Mouse (Mus musculus) MEL (cell line): ENCODE results near the gene Ak5. TPM values are rescaled to one million over a fixed set of nuclear protein-coding genes. Genes with fewer than 3 reads are reported as not detected.

Source experiments
- DNase-seq: peaks from one replicate; pipeline ENCODE4 v3.0.0; 2011; ENCODE audit warnings: low read depth, low spot score
- H3K27ac ChIP-seq: 2 replicates; pipeline ENCODE4 v1.5.1; 2012; ENCODE audit warnings: low read depth, mild to moderate bottlenecking, control low read depth, low read length, moderate library complexity; ENCODE audit not compliant: control insufficient read depth
- H3K27me3 ChIP-seq, 2 experiments: fragments of 150-350 bp in 1 of 2; sonication (generic) in 1 of 2; 2 replicates each; pipeline ENCODE4 v1.6.1; 2012; ENCODE audit warnings: low read length in 2 of 2, mild to moderate bottlenecking in 2 of 2, improper control_type of control experiment in 1 of 2, moderate library complexity in 1 of 2; ENCODE audit not compliant: insufficient read depth in 2 of 2, control insufficient read depth in 1 of 2
- H3K36me3 ChIP-seq, 2 experiments: 2 replicates each; pipeline ENCODE4 v1.6.1; 2012 to 2014; ENCODE audit warnings: low read length in 2 of 2, improper control_type of control experiment in 1 of 2, inconsistent platforms in 1 of 2, mild to moderate bottlenecking in 1 of 2; ENCODE audit not compliant: insufficient read depth in 2 of 2, control insufficient read depth in 1 of 2
- H3K4me1 ChIP-seq, 2 experiments: fragments of 150-350 bp in 1 of 2; sonication (generic) in 1 of 2; 2 replicates each; pipeline ENCODE4 v1.6.1; 2012; ENCODE audit warnings: low read length in 2 of 2, improper control_type of control experiment in 1 of 2, mild to moderate bottlenecking in 1 of 2; ENCODE audit not compliant: insufficient read depth in 2 of 2, control insufficient read depth in 1 of 2
- H3K4me3 ChIP-seq, 2 experiments: fragments of 150-350 bp in 1 of 2; sonication (generic) in 1 of 2; 2 replicates each; pipeline ENCODE4 v1.5.1; 2012; ENCODE audit warnings: low read depth in 2 of 2, low read length in 2 of 2, mild to moderate bottlenecking in 2 of 2, moderate library complexity in 2 of 2, control low read depth in 1 of 2, improper control_type of control experiment in 1 of 2; ENCODE audit not compliant: control insufficient read depth in 1 of 2, insufficient read depth in 1 of 2
- H3K79me2 ChIP-seq: 2 replicates; pipeline ENCODE4 v1.6.1; 2012; ENCODE audit warnings: mild to moderate bottlenecking, low read length, moderate library complexity; ENCODE audit not compliant: control insufficient read depth, poor library complexity, insufficient read depth
- H3K9ac ChIP-seq: 2 replicates; pipeline ENCODE4 v1.6.1; 2012; ENCODE audit warnings: low read depth, mild to moderate bottlenecking, control low read depth, low read length, moderate library complexity; ENCODE audit not compliant: control insufficient read depth, poor library complexity, severe bottlenecking
- H3K9me3 ChIP-seq: fragments of 150-350 bp; sonication (generic); replicated peaks from 2 replicates; pipeline ENCODE4 v1.6.1; 2012; ENCODE audit warnings: mild to moderate bottlenecking, low read length, improper control_type of control experiment, moderate library complexity; ENCODE audit not compliant: insufficient read depth
- BHLHE40 ChIP-seq: IDR thresholded peaks from 2 replicates; pipeline ENCODE4 v1.6.1; 2012; ENCODE audit warnings: low read depth, mild to moderate bottlenecking, inconsistent platforms, low read length, improper control_type of control experiment, borderline replicate concordance
- CHD1 ChIP-seq: IDR thresholded peaks from 2 replicates; pipeline ENCODE4 v1.6.1; 2012; ENCODE audit warnings: low read depth, mild to moderate bottlenecking, inconsistent platforms, low read length, improper control_type of control experiment
- CTCF ChIP-seq, 3 experiments: IDR thresholded peaks in 2 of 3; conservative IDR thresholded peaks in 1 of 3; 2 replicates each; pipeline ENCODE4 v1.5.1; 2011 to 2012; ENCODE audit warnings: low read length in 3 of 3, low read depth in 2 of 3, mild to moderate bottlenecking in 2 of 3, improper control_type of control experiment in 1 of 3, inconsistent platforms in 1 of 3, mixed read lengths in 1 of 3, moderate library complexity in 1 of 3; ENCODE audit not compliant: control insufficient read depth in 1 of 3, insufficient read depth in 1 of 3, poor library complexity in 1 of 3, severe bottlenecking in 1 of 3
- E2F4 ChIP-seq: IDR thresholded peaks from 2 replicates; pipeline ENCODE4 v1.6.1; 2011; ENCODE audit warnings: low read depth, low read length, improper control_type of control experiment, borderline replicate concordance
- EP300 ChIP-seq, 2 experiments: IDR thresholded peaks; 2 replicates each; pipeline ENCODE4 v1.6.1; 2011; ENCODE audit warnings: improper control_type of control experiment in 2 of 2, low read length in 2 of 2, low read depth in 1 of 2, mild to moderate bottlenecking in 1 of 2
- GATA1 ChIP-seq: IDR thresholded peaks from 2 replicates; pipeline ENCODE4 v1.6.1; 2011; ENCODE audit warnings: low read depth, low read length, improper control_type of control experiment
- HCFC1 ChIP-seq: IDR thresholded peaks from 2 replicates; pipeline ENCODE4 v1.6.1; 2012; ENCODE audit warnings: low read depth, mild to moderate bottlenecking, inconsistent platforms, low read length, improper control_type of control experiment, moderate library complexity
- JUND ChIP-seq: IDR thresholded peaks from 2 replicates; pipeline ENCODE4 v1.6.1; 2011; ENCODE audit warnings: low read depth, mild to moderate bottlenecking, improper control_type of control experiment, low read length
- KAT2A ChIP-seq: conservative IDR thresholded peaks from 2 replicates; pipeline ENCODE4 v1.6.1; 2012; ENCODE audit warnings: low read depth, low read length, improper control_type of control experiment, inconsistent platforms
- MAFK ChIP-seq: IDR thresholded peaks from 2 replicates; pipeline ENCODE4 v1.6.1; 2011; ENCODE audit warnings: low read depth, mild to moderate bottlenecking, low read length, improper control_type of control experiment, borderline replicate concordance
- MAX ChIP-seq: IDR thresholded peaks from 2 replicates; pipeline ENCODE4 v1.6.1; 2011; ENCODE audit warnings: low read length, improper control_type of control experiment
- MXI1 ChIP-seq: IDR thresholded peaks from 2 replicates; pipeline ENCODE4 v1.6.1; 2011; ENCODE audit warnings: mild to moderate bottlenecking, low read depth, low read length, improper control_type of control experiment
- MYB ChIP-seq: IDR thresholded peaks from 2 replicates; pipeline ENCODE4 v1.6.1; 2011; ENCODE audit warnings: mild to moderate bottlenecking, low read depth, low read length, improper control_type of control experiment
- MYC ChIP-seq: IDR thresholded peaks from 2 replicates; pipeline ENCODE4 v1.6.1; 2011; ENCODE audit warnings: low read depth, mild to moderate bottlenecking, low read length, improper control_type of control experiment, moderate library complexity
- NRF1 ChIP-seq: IDR thresholded peaks from 2 replicates; pipeline ENCODE4 v1.6.1; 2014; ENCODE audit warnings: low read depth, mild to moderate bottlenecking, inconsistent platforms, low read length, improper control_type of control experiment, moderate library complexity; ENCODE audit not compliant: poor library complexity, insufficient read depth, severe bottlenecking
- POLR2A ChIP-seq, 2 experiments: IDR thresholded peaks; 2 replicates each; pipeline ENCODE4 v1.6.1; 2011 to 2012; ENCODE audit warnings: low read length in 2 of 2, mild to moderate bottlenecking in 2 of 2, control low read depth in 1 of 2, improper control_type of control experiment in 1 of 2, low read depth in 1 of 2, moderate library complexity in 1 of 2; ENCODE audit not compliant: control insufficient read depth in 1 of 2, insufficient read depth in 1 of 2, poor library complexity in 1 of 2
- POLR2AphosphoS2 ChIP-seq: IDR thresholded peaks from 2 replicates; pipeline ENCODE4 v1.6.1; 2011; ENCODE audit warnings: low read length, improper control_type of control experiment
- POLR2AphosphoS5 ChIP-seq: IDR thresholded peaks from 2 replicates; pipeline ENCODE4 v1.6.1; 2012; ENCODE audit warnings: low read depth, borderline replicate concordance, mild to moderate bottlenecking, inconsistent platforms, low read length, moderate library complexity, mixed read lengths
- RAD21 ChIP-seq: IDR thresholded peaks from 2 replicates; pipeline ENCODE4 v1.6.1; 2011; ENCODE audit warnings: mild to moderate bottlenecking, low read depth, low read length, improper control_type of control experiment
- SMC3 ChIP-seq: IDR thresholded peaks from 2 replicates; pipeline ENCODE4 v1.6.1; 2011; ENCODE audit warnings: low read depth, low read length, improper control_type of control experiment
- TAL1 ChIP-seq: IDR thresholded peaks from 2 replicates; pipeline ENCODE4 v1.6.1; 2012; ENCODE audit warnings: mild to moderate bottlenecking, inconsistent platforms, low read length, moderate library complexity, mixed read lengths
- USF1 ChIP-seq: IDR thresholded peaks from 2 replicates; pipeline ENCODE4 v1.6.1; 2014; ENCODE audit warnings: low read depth, mild to moderate bottlenecking, inconsistent platforms, low read length, improper control_type of control experiment, moderate library complexity
- ZC3H11A ChIP-seq: IDR thresholded peaks from 2 replicates; pipeline ENCODE4 v1.6.1; 2012; ENCODE audit warnings: low read depth, mild to moderate bottlenecking, inconsistent platforms, low read length, improper control_type of control experiment
- ZKSCAN1 ChIP-seq: IDR thresholded peaks from 2 replicates; pipeline ENCODE4 v1.6.1; 2012; ENCODE audit warnings: low read depth, mild to moderate bottlenecking, inconsistent platforms, low read length, improper control_type of control experiment, moderate library complexity
- ZNF384 ChIP-seq: IDR thresholded peaks from 2 replicates; pipeline ENCODE4 v1.6.1; 2012; ENCODE audit warnings: low read depth, mild to moderate bottlenecking, inconsistent platforms, low read length, improper control_type of control experiment
- polyA plus RNA-seq, 2 experiments: library from polyadenylated mRNA; stranded (reverse) in 1 of 2; unstranded in 1 of 2; fragments of >175 nt in 1 of 2; fragments of >200 nt in 1 of 2; gene quantifications; 2 replicates each; pipeline versions ENCODE4 v1.2.1 to v1.2.4; 2012; ENCODE audit warnings: low replicate concordance in 2 of 2, low read depth in 1 of 2; ENCODE audit not compliant: insufficient read length in 2 of 2, insufficient read depth in 1 of 2, missing spikeins in 1 of 2
- total RNA-seq: library from RNA; depleted of rRNA; stranded (reverse); fragments of 300-350 nt; gene quantifications from 2 replicates; pipeline ENCODE4 v1.2.3, GENCODE M21; 2012

Gene Ak5
- total and polyA plus RNA-seq, 3 experiments, result 0.06 to 0.31 TPM; not detected in 1

GRCm38 (mm10) chr3:152596406-152597050 lies 71.6 kb downstream of the Ak5 start:
- no peak overlapping the region for H3K9ac ChIP-seq
- no peaks in the 10 kb centered on the region for H3K9me3 ChIP-seq
- H3K27ac ChIP-seq, result no peak overlapping the region
- H3K36me3 ChIP-seq, result no peaks in the 10 kb centered on the region
- no peaks in the 10 kb centered on the region for H3K4me1 ChIP-seq
- H3K4me3 ChIP-seq, result no peak overlapping the region
- peaks cover 4 to 5% of the 10 kb centered on the region in 2 experiments; a peak in 3 of 4 replicates for H3K27me3 ChIP-seq
- no peak for DNase-seq
- TF ChIP-seq SMC3, result no peak
- no peak for TF ChIP-seq KAT2A
- TF ChIP-seq CTCF (IDR thresholded peaks at IDR 0.05 in 2 of 3, conservative IDR thresholded peaks at IDR 0.05 in 1 of 3; ENCODE audit: control insufficient read depth in 1 of 3, insufficient read depth in 1 of 3, low read depth in 2 of 3, low read length in 3 of 3, poor library complexity in 1 of 3, severe bottlenecking in 1 of 3), result no peak
- no peak for TF ChIP-seq ZKSCAN1
- TF ChIP-seq MAFK, result no peak
- no peak for TF ChIP-seq HCFC1
- no peak for TF ChIP-seq BHLHE40
- TF ChIP-seq MYB, result no peak
- no peak for TF ChIP-seq RAD21
- no peak for TF ChIP-seq POLR2AphosphoS2
- no peak for TF ChIP-seq NRF1
- H3K79me2 ChIP-seq, result no peaks in the 10 kb centered on the region

- DNase-seq, result no peak
- no peak for TF ChIP-seq POLR2AphosphoS5
- TF ChIP-seq GATA1, result no peak
- TF ChIP-seq MAX, result no peak
- no peak for TF ChIP-seq EP300 (IDR thresholded peaks at IDR 0.05; ENCODE audit: low read depth in 1 of 2, low read length in 2 of 2)
- no peak for TF ChIP-seq CHD1
- no peak for TF ChIP-seq ZNF384
- no peak for TF ChIP-seq ZC3H11A
- no peak for TF ChIP-seq E2F4
- no peak for TF ChIP-seq CTCF (IDR thresholded peaks at IDR 0.05 in 2 of 3, conservative IDR thresholded peaks at IDR 0.05 in 1 of 3; ENCODE audit: control insufficient read depth in 1 of 3, insufficient read depth in 1 of 3, low read depth in 2 of 3, low read length in 3 of 3, poor library complexity in 1 of 3, severe bottlenecking in 1 of 3)
- no peak for TF ChIP-seq USF1
- TF ChIP-seq TAL1, result no peak
- no peak for TF ChIP-seq MYC
- TF ChIP-seq HCFC1, result no peak
- TF ChIP-seq POLR2A (IDR thresholded peaks at IDR 0.05; ENCODE audit: control insufficient read depth in 1 of 2, insufficient read depth in 1 of 2, low read depth in 1 of 2, low read length in 2 of 2, poor library complexity in 1 of 2), result no peak
- TF ChIP-seq JUND, result no peak
- TF ChIP-seq ZKSCAN1, result no peak
- no peak for TF ChIP-seq NRF1
- TF ChIP-seq MXI1, result no peak
Measured at GRCm38 (mm10) chr3:152592767-152593425, 75.3 kb downstream of the Ak5 start.

More at GRCm38 (mm10) chr3:152592767-152593425, 75.3 kb downstream of the Ak5 start:
- Histone ChIP-seq H3K27me3 (peaks cover 3 to 4% of the 10 kb centered on the region in 2 experiments), H3K9ac (no peak overlapping the region), H3K79me2 (no peaks in the 10 kb centered on the region), H3K27ac (no peak overlapping the region), H3K4me1 (no peaks in the 10 kb centered on the region), H3K36me3 (no peaks in the 10 kb centered on the region), H3K4me3 (no peak overlapping the region), H3K9me3 (no peaks in the 10 kb centered on the region)
